Mouse (Mus musculus): ENCODE results near the gene Sema5b. TPM values are rescaled to one million over a fixed set of nuclear protein-coding genes. Genes with fewer than 3 reads are reported as not detected.

Gene Sema5b
- total and polyA plus RNA-seq, 3 experiments, result not detected

GRCm38 (mm10) chr16:35608244-35608643 is 67.3 kb downstream of the Sema5b start:
- Histone ChIP-seq H3K4me3 (ENCODE audit: control insufficient read depth in 1 of 2, insufficient read depth in 1 of 2, low read depth in 2 of 2, low read length in 2 of 2) (no peak overlapping the region), H3K9ac (ENCODE audit: control insufficient read depth, low read depth, low read length, poor library complexity, severe bottlenecking) (no peak overlapping the region), H3K4me1 (ENCODE audit: control insufficient read depth in 1 of 2, insufficient read depth in 2 of 2, low read length in 2 of 2) (no peaks in the 10 kb centered on the region), H3K36me3 (ENCODE audit: control insufficient read depth in 1 of 2, insufficient read depth in 2 of 2, low read length in 2 of 2) (no peaks in the 10 kb centered on the region), H3K79me2 (ENCODE audit: control insufficient read depth, insufficient read depth, low read length, poor library complexity) (no peaks in the 10 kb centered on the region), H3K9me3 (replicated peaks; ENCODE audit: insufficient read depth, low read length) (no peaks in the 10 kb centered on the region), H3K27ac (ENCODE audit: control insufficient read depth, low read depth, low read length) (no peak overlapping the region), H3K27me3 (ENCODE audit: control insufficient read depth in 1 of 2, insufficient read depth in 2 of 2, low read length in 2 of 2) (no peaks in the 10 kb centered on the region; a peak in 1 of 4 replicates)
- no peak for TF ChIP-seq ZNF384 (IDR thresholded peaks at IDR 0.05; ENCODE audit: low read depth, low read length)
- DNase-seq (ENCODE audit: low read depth, low spot score), result no peak

DNA sequence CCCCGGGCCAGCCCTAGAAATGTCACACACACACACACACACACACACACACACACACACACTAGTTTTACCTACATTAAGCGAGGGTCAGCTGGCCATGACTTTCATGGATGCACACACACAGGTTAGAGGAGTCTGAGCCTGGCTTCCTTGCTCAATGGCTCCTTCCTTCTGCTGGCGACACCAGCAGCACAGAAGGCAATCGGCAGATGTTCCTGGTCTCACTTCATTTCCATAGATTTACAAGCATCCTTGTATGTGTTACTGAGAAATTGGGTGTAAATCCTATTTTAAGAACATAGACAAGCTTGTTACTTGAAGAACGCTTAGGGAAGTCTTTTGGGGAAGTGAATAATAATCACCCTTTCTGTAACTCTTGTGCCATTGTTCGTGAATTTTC is 68.6 kb downstream of the Sema5b start:
- Histone ChIP-seq H3K27ac (ENCODE audit: control insufficient read depth, low read depth, low read length) (no peak overlapping the region), H3K9me3 (replicated peaks; ENCODE audit: insufficient read depth, low read length) (no peaks in the 10 kb centered on the region), H3K4me3 (ENCODE audit: control insufficient read depth in 1 of 2, insufficient read depth in 1 of 2, low read depth in 2 of 2, low read length in 2 of 2) (no peak overlapping the region), H3K79me2 (ENCODE audit: control insufficient read depth, insufficient read depth, low read length, poor library complexity) (no peaks in the 10 kb centered on the region), H3K27me3 (ENCODE audit: control insufficient read depth in 1 of 2, insufficient read depth in 2 of 2, low read length in 2 of 2) (no peaks in the 10 kb centered on the region; a peak in 1 of 4 replicates), H3K4me1 (ENCODE audit: control insufficient read depth in 1 of 2, insufficient read depth in 2 of 2, low read length in 2 of 2) (no peaks in the 10 kb centered on the region), H3K9ac (ENCODE audit: control insufficient read depth, low read depth, low read length, poor library complexity, severe bottlenecking) (no peak overlapping the region), H3K36me3 (ENCODE audit: control insufficient read depth in 1 of 2, insufficient read depth in 2 of 2, low read length in 2 of 2) (no peaks in the 10 kb centered on the region)
- no peak for TF ChIP-seq HCFC1 (IDR thresholded peaks at IDR 0.05; ENCODE audit: low read depth, low read length)
- TF ChIP-seq SMC3 (IDR thresholded peaks at IDR 0.05; ENCODE audit: low read depth, low read length), result no peak
- no peak for TF ChIP-seq MYB (IDR thresholded peaks at IDR 0.05; ENCODE audit: low read depth, low read length)
- TF ChIP-seq ZC3H11A (IDR thresholded peaks at IDR 0.05; ENCODE audit: low read depth, low read length), result no peak
- no peak for TF ChIP-seq USF1 (IDR thresholded peaks at IDR 0.05; ENCODE audit: low read depth, low read length)
- no peak for TF ChIP-seq SIN3A (IDR thresholded peaks at IDR 0.05; ENCODE audit: low read length)
- TF ChIP-seq MAFK (IDR thresholded peaks at IDR 0.05; ENCODE audit: borderline replicate concordance, low read depth, low read length), result no peak
- no peak for TF ChIP-seq ELF1 (IDR thresholded peaks at IDR 0.05; ENCODE audit: low read depth, low read length)
- no peak for TF ChIP-seq EP300 (IDR thresholded peaks at IDR 0.05; ENCODE audit: low read depth in 1 of 2, low read length in 2 of 2)
- TF ChIP-seq CHD2 (IDR thresholded peaks at IDR 0.05; ENCODE audit: low read length), result no peak
- no peak for TF ChIP-seq TAL1 (IDR thresholded peaks at IDR 0.05; ENCODE audit: low read length)
- TF ChIP-seq ZNF384 (IDR thresholded peaks at IDR 0.05; ENCODE audit: low read depth, low read length), result no peak
- no peak for TF ChIP-seq MEF2A (IDR thresholded peaks at IDR 0.05; ENCODE audit: extremely low read depth, insufficient replicate concordance, low read depth, low read length, poor library complexity, severe bottlenecking)
- TF ChIP-seq UBTF (IDR thresholded peaks at IDR 0.05; ENCODE audit: borderline replicate concordance, insufficient read depth, low read depth, low read length), result no peak
- TF ChIP-seq KAT2A (conservative IDR thresholded peaks at IDR 0.05; ENCODE audit: low read depth, low read length), result no peak
- no peak for TF ChIP-seq POLR2AphosphoS2 (IDR thresholded peaks at IDR 0.05; ENCODE audit: low read length)
- no peak for TF ChIP-seq TCF12 (IDR thresholded peaks at IDR 0.05; ENCODE audit: low read depth, low read length)
- TF ChIP-seq CHD1 (IDR thresholded peaks at IDR 0.05; ENCODE audit: low read depth, low read length), result no peak
- TF ChIP-seq GATA1 (IDR thresholded peaks at IDR 0.05; ENCODE audit: low read depth, low read length), result no peak
- DNase-seq (ENCODE audit: low read depth, low spot score), result no peak
